Comparison of ENCODE assay signal across 10 mouse cellular contexts in the genomic region with DNA sequence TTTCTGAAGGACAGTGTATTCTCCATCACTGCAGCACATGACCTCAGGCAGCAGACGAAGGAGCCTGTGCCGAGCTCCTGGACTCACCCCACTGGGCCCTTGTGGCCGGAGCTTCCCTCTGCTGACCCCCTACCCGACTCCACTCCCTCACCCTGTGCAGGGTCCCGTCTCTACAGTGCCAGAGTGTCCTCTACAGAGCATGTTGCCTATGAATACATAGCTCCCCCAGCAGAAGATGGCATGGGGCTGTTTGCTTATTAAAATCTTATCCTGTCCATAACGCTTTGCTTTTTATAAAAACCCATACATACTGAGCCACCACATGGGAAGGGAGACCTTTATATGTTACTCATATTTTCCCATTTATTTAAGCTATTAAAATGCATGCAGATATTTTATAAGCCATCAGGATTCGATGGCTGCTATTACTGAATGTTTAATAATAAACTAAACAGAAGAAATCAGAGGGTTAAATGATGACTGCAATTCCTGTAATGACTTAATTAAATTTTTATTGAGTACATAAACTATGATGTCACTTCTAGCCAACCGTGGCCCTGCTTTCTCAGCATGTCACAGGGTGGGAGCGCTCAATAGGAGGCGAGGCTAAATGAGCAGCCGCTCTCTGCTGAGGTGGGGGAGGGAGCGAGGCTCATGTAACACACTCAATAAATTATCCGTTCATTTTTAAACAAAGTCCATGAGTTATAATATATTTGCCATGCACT. TPM values are rescaled to one million over a fixed set of nuclear protein-coding genes. Genes with fewer than 3 reads are reported as not detected.
DNase-seq lines count a peak whose midpoint lies in the region; ATAC-seq and TF ChIP-seq lines count a peak whose summit lies in the region.
"Had no signal": no experiment of that assay in that cellular context is flagged by ENCODE, and none has a peak within 500 bp of the region (broad histone marks: within the 10 kb centered on the region; RNA-seq: fewer than 3 reads in every experiment).

No protein-coding gene starts in this region.

- no peak for TF ChIP-seq CTCF in stomach, postnatal 0 days (IDR thresholded peaks at IDR 0.05; ENCODE audit: low read depth)

- H3K27me3 ChIP-seq in embryonic facial prominence, embryonic 11.5 days (ENCODE audit: control insufficient read depth, insufficient read depth, low read length), result no peaks in the 10 kb centered on the region
- H3K27me3 ChIP-seq in embryonic facial prominence, embryonic 10.5 days (replicated peaks; ENCODE audit: low read depth, poor library complexity, severe bottlenecking), result no peaks in the 10 kb centered on the region
- H3K27me3 ChIP-seq in limb, embryonic 12.5 days, result no peaks in the 10 kb centered on the region
- no peaks in the 10 kb centered on the region for H3K27me3 ChIP-seq in stomach, postnatal 0 days (ENCODE audit: control insufficient read depth, insufficient read depth, low read length)
- H3K27me3 ChIP-seq in heart, embryonic 11.5 days (ENCODE audit: control insufficient read depth, insufficient read depth, low read length), result no peaks in the 10 kb centered on the region

- 72% methylated on average over 13 of the region's 13 CpGs for WGBS in embryonic facial prominence, embryonic 11.5 days
- WGBS in embryonic facial prominence, embryonic 10.5 days, result 84% methylated on average over 13 of the region's 13 CpGs
- 35% methylated on average over 13 of the region's 13 CpGs for WGBS in limb, embryonic 12.5 days
- 53% methylated on average over 13 of the region's 13 CpGs for WGBS in stomach, postnatal 0 days
- WGBS in heart, embryonic 11.5 days (ENCODE audit: insufficient replicate concordance), result 82% methylated on average over 13 of the region's 13 CpGs

- no peaks in the 10 kb centered on the region; the same call in 1 of the 2 replicates for H3K36me3 ChIP-seq in embryonic facial prominence, embryonic 11.5 days (replicated peaks; ENCODE audit: control insufficient read depth, insufficient read depth, low read depth, low read length)
- peaks cover 36% of the 10 kb centered on the region for H3K36me3 ChIP-seq in embryonic facial prominence, embryonic 10.5 days (replicated peaks)
- peaks cover 12% of the 10 kb centered on the region for H3K36me3 ChIP-seq in limb, embryonic 12.5 days
- no peaks in the 10 kb centered on the region for H3K36me3 ChIP-seq in stomach, postnatal 0 days (ENCODE audit: control insufficient read depth, insufficient read depth, low read length)
- no peaks in the 10 kb centered on the region for H3K36me3 ChIP-seq in heart, embryonic 11.5 days (ENCODE audit: control insufficient read depth, insufficient read depth, low read length)

- H3K27ac ChIP-seq in embryonic facial prominence, embryonic 11.5 days (replicated peaks; ENCODE audit: low read depth, low read length), result 0 out of 2 replicates have a peak overlapping the region, but pooled peaks have one; percentile 20
- no peak overlapping the region for H3K27ac ChIP-seq in embryonic facial prominence, embryonic 10.5 days (replicated peaks)
- peak overlapping the region; percentile 83 for H3K27ac ChIP-seq in limb, embryonic 12.5 days
- H3K27ac ChIP-seq in stomach, postnatal 0 days (replicated peaks), result no peak overlapping the region
- no peak overlapping the region for H3K27ac ChIP-seq in heart, embryonic 11.5 days (ENCODE audit: low read depth, low read length)
- H3K27ac ChIP-seq: gastrocnemius, adult 2 months; left cerebral cortex, adult 2 months had no signal

- TF ChIP-seq EP300 in stomach, postnatal 0 days (optimal IDR thresholded peaks at IDR 0.05), result no peak

- peak; percentile 39 for DNase-seq in embryonic facial prominence, embryonic 11.5 days (ENCODE audit: low spot score)
- DNase-seq in embryonic facial prominence, embryonic 10.5 days (ENCODE audit: low spot score), result no peak
- DNase-seq in right cerebral cortex, adult 18-20 months, result peak; percentile 19
- no peak for DNase-seq in right cerebral cortex, postnatal 25 days
- DNase-seq in stomach, postnatal 0 days (ENCODE audit: low spot score), result no peak
- DNase-seq in adrenal gland, adult 8-10 months, result no peak
- DNase-seq: gastrocnemius, adult 2 months had no signal

- no peaks in the 10 kb centered on the region for H3K9me3 ChIP-seq in embryonic facial prominence, embryonic 11.5 days (replicated peaks; ENCODE audit: control insufficient read depth, low read length)
- H3K9me3 ChIP-seq in embryonic facial prominence, embryonic 10.5 days, result no peaks in the 10 kb centered on the region
- H3K9me3 ChIP-seq in limb, embryonic 12.5 days, result no peaks in the 10 kb centered on the region
- H3K9me3 ChIP-seq in stomach, postnatal 0 days (ENCODE audit: control insufficient read depth, low read length), result no peaks in the 10 kb centered on the region
- H3K9me3 ChIP-seq in heart, embryonic 11.5 days (replicated peaks; ENCODE audit: control insufficient read depth, low read length), result no peaks in the 10 kb centered on the region

- ATAC-seq in embryonic facial prominence, embryonic 11.5 days (replicated peaks; ENCODE audit: insufficient number of reproducible peaks, low FRiP score, low TSS enrichment, low read depth), result peak; percentile 59; the same call in 1 of the 2 replicates
- peak; percentile 94 for ATAC-seq in limb, embryonic 12.5 days (ENCODE audit: insufficient number of reproducible peaks, insufficient read depth, low FRiP score, low TSS enrichment, low read depth)
- ATAC-seq in stomach, postnatal 0 days (ENCODE audit: low FRiP score, low TSS enrichment), result peak; percentile 75; the same call in 1 of the 2 replicates
- ATAC-seq in heart, embryonic 11.5 days (replicated peaks; ENCODE audit: insufficient number of reproducible peaks, low FRiP score, low TSS enrichment), result no peak

- H3K4me2 ChIP-seq in embryonic facial prominence, embryonic 11.5 days (ENCODE audit: low read depth, low read length), result no peak overlapping the region
- H3K4me2 ChIP-seq in limb, embryonic 12.5 days, result peak overlapping the region; percentile 35
- H3K4me2 ChIP-seq in stomach, postnatal 0 days (replicated peaks; ENCODE audit: low read depth), result no peak overlapping the region
- no peak overlapping the region for H3K4me2 ChIP-seq in heart, embryonic 11.5 days

- no peak overlapping the region; the same call in 1 of the 2 replicates for H3K9ac ChIP-seq in embryonic facial prominence, embryonic 11.5 days (replicated peaks; ENCODE audit: low read length)
- H3K9ac ChIP-seq in limb, embryonic 12.5 days (replicated peaks), result no peak overlapping the region
- H3K9ac ChIP-seq in stomach, postnatal 0 days (ENCODE audit: low read length), result no peak overlapping the region
- no peak overlapping the region for H3K9ac ChIP-seq in heart, embryonic 11.5 days (ENCODE audit: low read depth, low read length)

- no peak overlapping the region for H3K4me3 ChIP-seq in embryonic facial prominence, embryonic 11.5 days (ENCODE audit: low read depth, low read length)
- H3K4me3 ChIP-seq in embryonic facial prominence, embryonic 10.5 days, result no peak overlapping the region
- no peak overlapping the region for H3K4me3 ChIP-seq in limb, embryonic 12.5 days (replicated peaks)
- H3K4me3 ChIP-seq in stomach, postnatal 0 days (ENCODE audit: low read depth, low read length), result no peak overlapping the region
- no peak overlapping the region for H3K4me3 ChIP-seq in heart, embryonic 11.5 days (ENCODE audit: low read depth, low read length)
- H3K4me3 ChIP-seq: gastrocnemius, adult 2 months; left cerebral cortex, adult 2 months had no signal

- H3K4me1 ChIP-seq in embryonic facial prominence, embryonic 11.5 days (ENCODE audit: control insufficient read depth, insufficient read depth, low read length), result no peaks in the 10 kb centered on the region
- H3K4me1 ChIP-seq in embryonic facial prominence, embryonic 10.5 days, result peaks cover 9% of the 10 kb centered on the region
- H3K4me1 ChIP-seq in limb, embryonic 12.5 days (replicated peaks), result peaks cover 27% of the 10 kb centered on the region
- no peaks in the 10 kb centered on the region for H3K4me1 ChIP-seq in stomach, postnatal 0 days (replicated peaks; ENCODE audit: control insufficient read depth, insufficient read depth)
- H3K4me1 ChIP-seq in heart, embryonic 11.5 days (ENCODE audit: control insufficient read depth, insufficient read depth, low read length), result no peaks in the 10 kb centered on the region

RNA-seq across cellular contexts. Expression of gene Fam83c, which starts 28.1 kb away (rescaled TPM):
- polyA plus RNA-seq in embryonic facial prominence, embryonic 11.5 days (2014; fragmentation: Nextera tagmentation; extraction: Ambion mirVana), result 0.14 and 0.15 TPM in 2 replicates
- polyA plus RNA-seq in embryonic facial prominence, embryonic 10.5 days (2016; fragmentation: Nextera tagmentation; extraction: Ambion mirVana), result 0.29 and 0.41 TPM in 2 replicates
- polyA plus RNA-seq in limb, embryonic 12.5 days (2016; fragmentation: Nextera tagmentation; extraction: Ambion mirVana), result 0.28 and 0.31 TPM in 2 replicates
- polyA plus RNA-seq in stomach, postnatal 0 days (2015; fragmentation: Nextera tagmentation; extraction: Ambion mirVana), result 2.7 and 4.4 TPM in 2 replicates
- 0.06 and 0.15 TPM in 2 replicates for polyA plus RNA-seq in heart, embryonic 11.5 days (2014; fragmentation: Nextera tagmentation; extraction: Ambion mirVana)
- under 1 TPM in 3 of 4 experiments, not detected in 1; 0.06 to 0.15 (median 0.10) TPM for total RNA-seq in adrenal gland, adult 8-10 months (2022)
- total RNA-seq: gastrocnemius, adult 2 months; left cerebral cortex, adult 2 months had no signal

RNA-seq across cellular contexts. Expression of gene Eif6, which starts 36.0 kb away (rescaled TPM):
- 198 and 213 TPM in 2 replicates for polyA plus RNA-seq in embryonic facial prominence, embryonic 11.5 days (2014; fragmentation: Nextera tagmentation; extraction: Ambion mirVana)
- 247 and 259 TPM in 2 replicates for polyA plus RNA-seq in embryonic facial prominence, embryonic 10.5 days (2016; fragmentation: Nextera tagmentation; extraction: Ambion mirVana)
- polyA plus RNA-seq in limb, embryonic 12.5 days (2016; fragmentation: Nextera tagmentation; extraction: Ambion mirVana), result 180 and 186 TPM in 2 replicates
- polyA plus RNA-seq in stomach, postnatal 0 days (2015; fragmentation: Nextera tagmentation; extraction: Ambion mirVana), result 310 and 318 TPM in 2 replicates
- 138 and 148 TPM in 2 replicates for polyA plus RNA-seq in heart, embryonic 11.5 days (2014; fragmentation: Nextera tagmentation; extraction: Ambion mirVana)
- total RNA-seq in adrenal gland, adult 8-10 months (2022), result 100 to 1,000 TPM; 139 to 179 (median 160) TPM

RNA-seq across cellular contexts. Expression of gene BC029722, which starts 43.5 kb away (rescaled TPM):
- 5.7 and 6.6 TPM in 2 replicates for polyA plus RNA-seq in embryonic facial prominence, embryonic 11.5 days (2014; fragmentation: Nextera tagmentation; extraction: Ambion mirVana)
- polyA plus RNA-seq in embryonic facial prominence, embryonic 10.5 days (2016; fragmentation: Nextera tagmentation; extraction: Ambion mirVana), result 7.1 and 8.4 TPM in 2 replicates
- polyA plus RNA-seq in limb, embryonic 12.5 days (2016; fragmentation: Nextera tagmentation; extraction: Ambion mirVana), result 13.0 and 13.5 TPM in 2 replicates
- polyA plus RNA-seq in stomach, postnatal 0 days (2015; fragmentation: Nextera tagmentation; extraction: Ambion mirVana), result 26.8 and 29.8 TPM in 2 replicates
- polyA plus RNA-seq in heart, embryonic 11.5 days (2014; fragmentation: Nextera tagmentation; extraction: Ambion mirVana), result 5.6 and 5.7 TPM in 2 replicates
- 100 to 1,000 TPM; 285 to 331 (median 289) TPM for total RNA-seq in adrenal gland, adult 8-10 months (2022)

Comparison
In these comparisons a context has a peak if more than half of its experiments do, and no peak if none do; other contexts are left out.
1. DNase-seq: peak in embryonic facial prominence, embryonic 11.5 days (single experiment) and right cerebral cortex, adult 18-20 months (single experiment); none in embryonic facial prominence, embryonic 10.5 days (single experiment), right cerebral cortex, postnatal 25 days (single experiment), stomach, postnatal 0 days (single experiment) and adrenal gland, adult 8-10 months (single experiment).
2. H3K27ac ChIP-seq: peak in embryonic facial prominence, embryonic 11.5 days (single experiment) and limb, embryonic 12.5 days (single experiment); none in embryonic facial prominence, embryonic 10.5 days (single experiment), stomach, postnatal 0 days (single experiment) and heart, embryonic 11.5 days (single experiment).